Mouse (Mus musculus): ENCODE results near the gene Esr2. TPM values are rescaled to one million over a fixed set of nuclear protein-coding genes. Genes with fewer than 3 reads are reported as not detected.
"Not testable (repeated sequence)": the region's sequence is repeated elsewhere in the genome, so short reads cannot be mapped to it uniquely, and the experiment has no call there.

The Esr2 gene
- total RNA-seq (2012; rRNA removed) (not detected in 2 replicates), polyA plus RNA-seq (2012; ENCODE audit: insufficient read depth in 1 of 2, insufficient read length in 2 of 2, low read depth in 1 of 2, low replicate concordance in 2 of 2, missing spikeins in 1 of 2) (under 1 TPM in 1 of 2 experiments, not detected in 1; 0.03 TPM)

DNA sequence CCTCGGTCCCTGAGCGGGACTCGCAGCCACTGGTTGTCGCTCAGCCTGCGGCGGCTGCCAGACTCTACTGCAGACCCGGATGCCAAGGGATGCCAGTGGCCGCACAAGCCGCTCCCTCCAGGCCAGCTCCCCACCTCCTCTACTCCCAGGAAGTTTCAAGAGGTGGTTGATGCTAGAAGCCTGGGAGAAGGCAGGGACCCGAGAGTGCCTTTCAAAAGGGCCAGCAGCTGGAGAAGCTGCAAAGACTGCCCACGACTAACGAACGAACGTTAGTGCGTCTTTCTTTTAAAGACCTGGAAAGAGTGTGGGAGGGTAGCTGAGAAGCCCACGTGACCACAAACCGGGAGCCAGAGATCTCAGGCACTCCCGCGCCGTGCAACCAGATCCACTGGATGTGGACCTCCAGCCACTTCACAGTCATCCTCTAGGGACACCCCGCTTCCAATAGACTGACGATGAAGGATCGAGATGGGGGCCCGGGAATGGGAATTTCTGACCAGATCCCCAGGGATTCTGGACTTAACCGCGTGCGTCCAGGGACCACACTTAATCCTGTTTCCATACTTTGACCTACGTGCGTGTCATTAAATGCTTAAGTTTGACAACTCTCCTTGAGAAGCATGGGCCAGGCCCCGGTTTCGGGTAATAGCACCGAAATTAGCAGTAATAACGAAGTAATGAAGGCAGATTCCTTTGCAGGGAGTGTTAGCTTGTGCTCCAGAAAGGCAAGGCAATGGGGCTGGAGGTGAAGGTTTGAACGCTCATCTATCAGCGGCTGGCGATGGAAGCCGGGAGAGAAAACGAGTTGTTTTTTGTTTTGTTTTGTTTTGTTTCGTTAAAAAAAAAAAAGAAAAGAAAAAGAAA, at the start of gene Esr2:
Gene Esr2, minus strand, starts transcription at position 260 of the 864 bp plus-strand sequence.
- Histone ChIP-seq H3K4me1 (ENCODE audit: control insufficient read depth in 1 of 2, insufficient read depth in 2 of 2, low read length in 2 of 2) (0 out of 4 replicates have a peak, but pooled peaks cover 0 to 6% of the 10 kb centered on the region in 2 experiments), H3K4me3 (ENCODE audit: control insufficient read depth in 1 of 2, insufficient read depth in 1 of 2, low read depth in 2 of 2, low read length in 2 of 2) (no peak within 1 kb of the TSS), H3K9me3 (replicated peaks; ENCODE audit: insufficient read depth, low read length) (no peaks in the 10 kb centered on the region), H3K27me3 (ENCODE audit: control insufficient read depth in 1 of 2, insufficient read depth in 2 of 2, low read length in 2 of 2) (peaks cover 4 to 13% of the 10 kb centered on the region in 2 experiments; a peak in 3 of 4 replicates), H3K79me2 (ENCODE audit: control insufficient read depth, insufficient read depth, low read length, poor library complexity) (no peaks in the 10 kb centered on the region), H3K36me3 (ENCODE audit: control insufficient read depth in 1 of 2, insufficient read depth in 2 of 2, low read length in 2 of 2) (peaks cover 0 to 7% of the 10 kb centered on the region in 2 experiments; a peak in 2 of 4 replicates), H3K27ac (ENCODE audit: control insufficient read depth, low read depth, low read length) (no peak within 1 kb of the TSS), H3K9ac (ENCODE audit: control insufficient read depth, low read depth, low read length, poor library complexity, severe bottlenecking) (no peak within 1 kb of the TSS)
- no peak for DNase-seq (ENCODE audit: low read depth, low spot score)
- TF ChIP-seq ZC3H11A (IDR thresholded peaks at IDR 0.05; ENCODE audit: low read depth, low read length) (no peak), GATA1 (IDR thresholded peaks at IDR 0.05; ENCODE audit: low read depth, low read length) (no peak), KAT2A (conservative IDR thresholded peaks at IDR 0.05; ENCODE audit: low read depth, low read length) (no peak), RAD21 (IDR thresholded peaks at IDR 0.05; ENCODE audit: low read depth, low read length) (no peak), JUND (IDR thresholded peaks at IDR 0.05; ENCODE audit: low read depth, low read length) (no peak), HCFC1 (IDR thresholded peaks at IDR 0.05; ENCODE audit: low read depth, low read length) (no peak), MAX (IDR thresholded peaks at IDR 0.05; ENCODE audit: low read length) (no peak), MYB (IDR thresholded peaks at IDR 0.05; ENCODE audit: low read depth, low read length) (no peak), UBTF (IDR thresholded peaks at IDR 0.05; ENCODE audit: borderline replicate concordance, insufficient read depth, low read depth, low read length) (no peak)

DNA sequence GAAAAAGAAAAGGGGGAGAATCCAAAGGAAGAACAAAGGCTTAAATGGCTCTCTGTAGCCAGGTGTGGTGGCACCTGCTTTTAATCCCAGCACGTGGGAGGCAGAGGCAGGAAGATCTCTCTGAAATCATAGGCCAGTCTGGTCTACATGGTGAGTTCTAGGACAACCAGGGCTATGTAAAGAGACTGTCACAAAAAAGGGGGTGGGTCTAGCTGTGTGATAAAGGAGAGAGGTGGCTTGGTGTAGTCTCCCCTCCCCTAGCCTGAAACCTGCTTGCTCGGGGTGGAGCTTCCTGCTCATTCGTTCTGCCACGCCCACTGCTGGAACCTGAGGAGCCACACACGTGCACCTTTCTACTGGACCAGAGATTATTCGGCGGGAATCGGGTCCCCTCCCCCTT, 45.0 kb upstream of the Esr2 start:
- not testable (repeated sequence) for H3K36me3 ChIP-seq (ENCODE audit: control insufficient read depth in 1 of 2, insufficient read depth in 2 of 2, low read length in 2 of 2); H3K4me1 ChIP-seq (ENCODE audit: control insufficient read depth in 1 of 2, insufficient read depth in 2 of 2, low read length in 2 of 2); H3K9ac ChIP-seq (ENCODE audit: control insufficient read depth, low read depth, low read length, poor library complexity, severe bottlenecking); H3K9me3 ChIP-seq (replicated peaks; ENCODE audit: insufficient read depth, low read length); DNase-seq (ENCODE audit: low read depth, low spot score); H3K27me3 ChIP-seq (ENCODE audit: control insufficient read depth in 1 of 2, insufficient read depth in 2 of 2, low read length in 2 of 2); H3K79me2 ChIP-seq (ENCODE audit: control insufficient read depth, insufficient read depth, low read length, poor library complexity); H3K4me3 ChIP-seq (ENCODE audit: control insufficient read depth in 1 of 2, insufficient read depth in 1 of 2, low read depth in 2 of 2, low read length in 2 of 2); H3K27ac ChIP-seq (ENCODE audit: control insufficient read depth, low read depth, low read length)

DNA sequence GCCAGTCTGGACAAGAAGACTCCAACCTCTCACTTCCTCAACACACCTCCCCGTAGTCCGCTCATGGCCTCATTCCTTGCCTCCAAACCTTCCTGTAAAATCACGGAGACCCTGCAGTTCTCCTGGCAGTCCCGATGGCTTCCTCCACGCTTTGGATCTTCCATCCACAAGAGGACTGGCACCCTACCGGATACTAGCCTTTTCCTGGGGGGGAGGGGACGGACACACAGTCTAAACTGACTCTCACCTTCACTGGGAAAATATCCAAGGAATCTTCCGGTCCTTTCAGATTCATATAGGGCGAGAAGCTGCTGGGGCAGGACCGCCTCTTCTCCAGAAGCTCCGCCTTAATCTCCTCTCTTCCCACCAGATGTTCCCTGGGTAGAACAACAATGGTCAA, 39.7 kb upstream of the Esr2 start:
- TF ChIP-seq MEF2A (IDR thresholded peaks at IDR 0.05; ENCODE audit: extremely low read depth, insufficient replicate concordance, low read depth, low read length, poor library complexity, severe bottlenecking): no peak
- TF ChIP-seq CHD1 (IDR thresholded peaks at IDR 0.05; ENCODE audit: low read depth, low read length): no peak
- no peak for TF ChIP-seq TBP (IDR thresholded peaks at IDR 0.05; ENCODE audit: low read depth, low read length)
- no peak for TF ChIP-seq CHD2 (IDR thresholded peaks at IDR 0.05; ENCODE audit: low read length)
- no peak for TF ChIP-seq USF2 (IDR thresholded peaks at IDR 0.05; ENCODE audit: borderline replicate concordance in 1 of 2, insufficient read depth in 1 of 2, low read depth in 1 of 2, low read length in 2 of 2)
- no peak for TF ChIP-seq EP300 (IDR thresholded peaks at IDR 0.05; ENCODE audit: low read depth in 1 of 2, low read length in 2 of 2)
- no peak for TF ChIP-seq TAL1 (IDR thresholded peaks at IDR 0.05; ENCODE audit: low read length)
- TF ChIP-seq KAT2A (conservative IDR thresholded peaks at IDR 0.05; ENCODE audit: low read depth, low read length): no peak
- TF ChIP-seq TCF12 (IDR thresholded peaks at IDR 0.05; ENCODE audit: low read depth, low read length): no peak
- no peak for TF ChIP-seq ZC3H11A (IDR thresholded peaks at IDR 0.05; ENCODE audit: low read depth, low read length)
- no peak for TF ChIP-seq MAX (IDR thresholded peaks at IDR 0.05; ENCODE audit: low read length)
- no peak for TF ChIP-seq POLR2AphosphoS5 (IDR thresholded peaks at IDR 0.05; ENCODE audit: borderline replicate concordance, low read depth, low read length)
- TF ChIP-seq MYC (IDR thresholded peaks at IDR 0.05; ENCODE audit: low read depth, low read length): no peak
- H3K9me3 ChIP-seq (replicated peaks; ENCODE audit: insufficient read depth, low read length): no peaks in the 10 kb centered on the region
- no peaks in the 10 kb centered on the region for H3K4me1 ChIP-seq (ENCODE audit: control insufficient read depth in 1 of 2, insufficient read depth in 2 of 2, low read length in 2 of 2)
- no peaks in the 10 kb centered on the region for H3K36me3 ChIP-seq (ENCODE audit: control insufficient read depth in 1 of 2, insufficient read depth in 2 of 2, low read length in 2 of 2)
- no peak overlapping the region for H3K27ac ChIP-seq (ENCODE audit: control insufficient read depth, low read depth, low read length)
- H3K27me3 ChIP-seq (ENCODE audit: control insufficient read depth in 1 of 2, insufficient read depth in 2 of 2, low read length in 2 of 2): no peaks in the 10 kb centered on the region
- H3K4me3 ChIP-seq (ENCODE audit: control insufficient read depth in 1 of 2, insufficient read depth in 1 of 2, low read depth in 2 of 2, low read length in 2 of 2): no peak overlapping the region
- H3K9ac ChIP-seq (ENCODE audit: control insufficient read depth, low read depth, low read length, poor library complexity, severe bottlenecking): no peak overlapping the region
- DNase-seq (ENCODE audit: low read depth, low spot score): no peak
- no peaks in the 10 kb centered on the region for H3K79me2 ChIP-seq (ENCODE audit: control insufficient read depth, insufficient read depth, low read length, poor library complexity)

Data from MEL (cell line).